Mouse (Mus musculus): ENCODE results near the gene Dydc2.

GRCm38 (mm10) chr14:41100712-41101111 is 31.7 kb upstream of the Dydc2 start:
- TF ChIP-seq POLR2A (IDR thresholded peaks at IDR 0.05; ENCODE audit: extremely low read depth, insufficient read depth, low read length) (no peak), CTCF (IDR thresholded peaks at IDR 0.05; ENCODE audit: low read depth, low read length) (no peak)
